In genomic region chr12:104953941-104954340, GRCm38 (mm10) we compare ENCODE assay signal across 9 mouse cellular contexts. TPM values are rescaled to one million over a fixed set of nuclear protein-coding genes. Genes with fewer than 3 reads are reported as not detected.
DNase-seq lines count a peak whose midpoint lies in the region; ATAC-seq lines count a peak whose summit lies in the region.
"Had no signal": no experiment of that assay in that cellular context is flagged by ENCODE, and none has a peak within 500 bp of the region (broad histone marks: within the 10 kb centered on the region; RNA-seq: fewer than 3 reads in every experiment).

No protein-coding gene starts in this region.

- H3K27ac ChIP-seq in limb, embryonic 10.5 days = no peak overlapping the region

- no peaks in the 10 kb centered on the region for H3K27me3 ChIP-seq in limb, embryonic 10.5 days (ENCODE audit: low read depth, poor library complexity, severe bottlenecking)
- H3K27me3 ChIP-seq: Patski had no signal

- ATAC-seq in cerebellum, adult (ENCODE audit: insufficient number of reproducible peaks, low FRiP score, low TSS enrichment) = no peak
- ATAC-seq: Patski had no signal

- intact Hi-C loops in heart, postnatal 14 days (cut with DNase I) = loop anchor here (5.0 kb wide), 1 partner anchor 148 kb away; no protein-coding TSS in a partner anchor

- peaks cover 9% of the 10 kb centered on the region for H3K4me1 ChIP-seq in limb, embryonic 10.5 days

- no peak overlapping the region for H3K4me3 ChIP-seq in limb, embryonic 10.5 days

- H3K36me3 ChIP-seq in limb, embryonic 10.5 days = no peaks in the 10 kb centered on the region

- DNase-seq in cerebellum, adult 11 months = peak; percentile 36
- DNase-seq in right cerebral cortex, adult 2 months (ENCODE audit: low spot score in 2 of 2) = peak; percentile 58 to 62
- DNase-seq in right cerebral cortex, postnatal 10 days (ENCODE audit: low spot score in 2 of 2) = no peak
- peak; percentile 55 for DNase-seq in cerebellum, adult 9-10 months
- peak; percentile 39 to 66 for DNase-seq in heart, postnatal 14 days
- DNase-seq in limb, embryonic 10.5 days (ENCODE audit: low spot score) = peak; percentile 74
- peak; percentile 74 for DNase-seq in retina, postnatal 1 day

- H3K9me3 ChIP-seq in limb, embryonic 10.5 days (replicated peaks) = no peaks in the 10 kb centered on the region

- WGBS in limb, embryonic 10.5 days = 19% methylated on average over 4 of the region's 4 CpGs

RNA-seq across cellular contexts. Expression of gene Syne3, which starts 55.7 kb away (rescaled TPM):
- total RNA-seq in heart, postnatal 14 days (2021) = 1 to 10 TPM; 5.2 to 6.1 TPM
- 0.09 and 0.25 TPM in 2 replicates for polyA plus RNA-seq in limb, embryonic 10.5 days (2016; fragmentation: Nextera tagmentation; extraction: Ambion mirVana)

Comparison
In these comparisons a context has a peak if more than half of its experiments do, and no peak if none do; other contexts are left out.
1. DNase-seq: peak in cerebellum, adult 11 months (single experiment), right cerebral cortex, adult 2 months (2 of 2), cerebellum, adult 9-10 months (single experiment), heart, postnatal 14 days (2 of 2), limb, embryonic 10.5 days (single experiment) and retina, postnatal 1 day (single experiment); none in right cerebral cortex, postnatal 10 days (0 of 2).